Mouse (Mus musculus): ENCODE measurements at regions not wholly inside any gene's neighbourhood (a gene's known extent, or its start where the extent isn't known, plus 50 kb on each side); places are given as distances from the start of the nearest gene placed in this dataset.

DNA sequence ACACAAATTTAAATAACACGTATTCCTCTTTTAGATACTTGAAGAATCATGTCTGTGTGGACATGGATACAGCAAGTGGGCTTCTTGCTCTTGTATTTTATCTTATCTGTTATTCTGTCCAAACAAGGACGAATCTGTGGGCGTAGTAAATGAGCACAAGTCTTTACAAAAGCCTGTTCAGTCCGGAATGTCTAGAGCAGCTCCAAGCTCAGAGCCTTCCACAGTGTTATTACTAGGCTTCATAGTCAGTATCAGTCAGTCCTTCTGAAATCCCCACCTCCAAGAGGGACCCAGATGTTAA is 52.2 kb upstream of the Nfe2l3 start:
- DNase-seq = no peak

GRCm38 (mm10) chr6:51381465-51381864 is 51.0 kb upstream of the Nfe2l3 start:
- peak; percentile 5 for DNase-seq
